Mouse (Mus musculus): ENCODE results near the gene Dnajb12.

Gene Dnajb12

GRCm38 (mm10) chr10:59879255-59880028 lies at the start of gene Dnajb12:
Gene Dnajb12 (plus strand): TSS chr10:59879556.
- peak; percentile 93 for DNase-seq (ENCODE audit: extremely low read depth, low read depth)

DNA sequence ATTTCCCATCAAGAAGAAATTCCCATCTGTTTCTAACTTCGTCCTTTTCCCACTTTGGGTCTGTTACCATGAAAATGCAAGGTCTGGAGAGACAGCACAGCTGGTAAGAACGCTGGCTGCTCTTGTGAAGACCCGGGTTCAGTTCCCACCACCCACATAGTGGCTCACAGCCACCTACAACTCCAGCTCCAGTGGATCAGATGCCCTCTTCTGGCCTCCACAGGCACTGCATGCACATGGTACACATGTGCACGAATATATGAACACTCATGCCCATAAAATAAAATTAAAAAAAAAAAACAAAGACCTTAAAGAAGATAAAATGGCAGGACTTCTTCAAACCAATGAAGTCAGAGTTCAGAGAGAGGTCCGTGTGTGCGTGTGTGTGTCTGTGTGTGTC lies 49.5 kb upstream of the Dnajb12 start:
- DNase-seq (ENCODE audit: extremely low read depth, low read depth), result no peak

GRCm38 (mm10) chr10:59831950-59832349 lies 47.4 kb upstream of the Dnajb12 start:
- DNase-seq (ENCODE audit: extremely low read depth, low read depth), result peak; percentile 19

DNA sequence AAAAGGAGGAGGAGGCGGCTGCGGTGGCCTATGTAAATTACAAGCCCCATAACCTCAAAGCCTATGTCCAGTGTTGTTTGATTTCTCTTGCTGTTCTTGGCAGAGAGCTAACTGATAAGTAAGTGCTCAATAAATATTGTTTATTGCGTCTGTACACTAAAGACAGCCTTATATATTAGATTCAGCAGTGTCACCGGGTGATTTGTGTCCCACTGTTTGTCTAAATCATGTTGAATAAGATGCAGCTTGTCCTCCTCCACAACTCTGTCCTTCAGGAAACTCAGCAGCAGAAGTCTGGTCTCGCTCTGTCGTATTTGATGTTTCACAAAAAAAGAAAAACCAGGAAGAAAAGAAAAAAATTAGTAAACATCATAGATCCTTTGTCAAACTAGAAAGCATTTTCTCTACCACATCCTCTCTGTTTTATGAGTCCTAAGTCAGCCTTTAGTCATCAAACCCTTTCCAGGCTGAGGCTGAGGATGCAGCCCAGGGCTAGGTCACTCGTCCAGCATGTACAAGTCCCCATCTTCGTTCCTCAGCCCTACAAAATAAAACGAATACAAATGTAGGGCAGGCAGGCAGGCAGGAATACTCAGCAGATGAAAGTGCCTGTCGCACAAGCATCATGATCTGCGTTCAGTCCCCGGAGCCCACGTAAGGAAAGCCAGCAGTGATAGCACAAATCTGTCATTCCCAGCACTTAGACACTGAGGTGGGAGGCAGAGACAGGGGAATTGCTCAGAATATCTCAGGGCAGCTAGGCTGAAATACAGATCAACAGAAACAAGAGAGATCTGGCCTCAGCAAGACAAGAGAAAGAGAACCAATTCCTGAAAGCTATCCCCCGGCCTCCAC lies 43.8 kb upstream of the Dnajb12 start:
- DNase-seq (ENCODE audit: extremely low read depth, low read depth), result no peak

- DNase-seq (ENCODE audit: extremely low read depth, low read depth), result no peak
These were observed 41.9 kb upstream of the Dnajb12 start for GRCm38 (mm10) chr10:59837490-59837889.

DNA sequence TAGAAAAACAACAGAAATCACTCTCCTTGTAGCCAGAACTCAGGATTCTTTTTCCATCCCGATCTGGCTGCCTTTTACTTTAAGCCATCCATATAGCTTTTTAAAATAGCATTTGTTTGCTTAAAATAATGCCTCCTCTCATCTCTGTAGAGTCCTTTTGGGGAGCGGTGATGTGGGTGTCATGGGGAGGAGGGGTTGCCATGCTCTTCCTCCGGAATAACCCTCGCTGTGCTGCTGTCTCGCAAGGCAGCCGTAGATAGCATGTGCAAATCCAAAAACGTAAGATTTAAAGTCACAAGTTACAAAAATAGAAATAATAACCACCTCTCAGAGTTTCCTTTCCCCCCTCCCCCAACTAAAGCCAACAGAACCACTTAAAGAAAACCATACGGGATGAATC lies 37.9 kb upstream of the Dnajb12 start:
- no peak for DNase-seq (ENCODE audit: extremely low read depth, low read depth)

GRCm38 (mm10) chr10:59843125-59843524 lies 36.2 kb upstream of the Dnajb12 start:
- DNase-seq (ENCODE audit: extremely low read depth, low read depth), result no peak

GRCm38 (mm10) chr10:59844686-59845085 lies 34.7 kb upstream of the Dnajb12 start:
- no peak for DNase-seq (ENCODE audit: extremely low read depth, low read depth)

DNA sequence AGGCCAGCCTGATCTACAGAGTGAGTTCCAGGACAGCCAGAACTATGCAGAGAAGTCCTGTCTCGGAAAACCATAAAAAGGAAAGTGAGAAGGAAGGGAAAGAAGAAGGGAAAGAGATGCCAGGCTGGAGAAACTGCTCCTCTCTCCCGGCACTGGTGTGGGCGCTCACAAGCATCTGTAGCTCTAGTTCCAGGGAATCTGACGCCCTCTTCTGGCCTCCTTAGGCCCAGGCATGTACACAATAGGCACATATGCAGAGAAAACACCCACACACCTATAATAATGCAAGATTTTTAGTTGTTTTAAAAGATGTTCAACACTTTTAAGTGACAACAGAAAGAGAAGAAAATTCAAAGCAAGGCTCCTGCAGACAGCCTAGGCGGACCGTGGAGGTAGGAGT lies 32.9 kb upstream of the Dnajb12 start:
- no peak for DNase-seq (ENCODE audit: extremely low read depth, low read depth)

DNA sequence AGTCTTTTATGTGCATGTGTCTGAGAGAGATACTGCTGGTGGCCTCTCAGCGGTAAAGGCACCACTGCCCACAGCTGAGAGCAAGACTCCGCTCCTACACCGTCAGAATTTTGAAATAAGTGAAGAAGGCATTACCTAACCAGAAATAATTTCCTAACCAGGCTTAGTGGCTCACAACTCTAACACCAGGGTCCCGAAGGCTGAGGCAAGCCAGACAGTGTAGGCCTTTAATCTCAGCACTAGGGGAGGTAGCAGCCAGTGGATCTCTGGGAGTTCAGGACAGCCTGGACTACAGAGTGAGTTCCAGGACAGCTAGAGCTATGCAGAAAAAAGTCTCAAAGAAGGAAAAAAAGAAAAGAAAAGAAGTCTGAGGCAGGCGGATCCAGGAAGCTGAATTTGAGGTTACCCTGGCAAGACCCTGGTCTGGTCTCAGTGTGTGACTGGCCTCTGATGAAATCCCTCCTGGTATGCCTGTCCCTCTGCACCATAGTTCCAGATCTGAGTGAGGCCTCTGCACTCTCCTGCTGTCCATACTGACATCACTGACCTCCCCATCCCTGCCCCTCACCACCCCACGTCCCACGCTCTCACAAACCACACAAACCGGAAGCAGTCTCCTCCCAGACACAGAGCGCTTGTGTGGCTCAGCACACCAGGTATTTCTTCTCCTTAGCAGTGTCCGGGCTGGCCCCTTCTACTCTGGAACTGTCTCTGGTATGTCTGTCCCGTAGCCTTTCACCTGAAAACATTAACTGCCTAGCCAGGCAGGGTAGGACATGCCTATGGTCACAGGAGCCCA lies 31.1 kb upstream of the Dnajb12 start:
- DNase-seq (ENCODE audit: extremely low read depth, low read depth), result no peak

GRCm38 (mm10) chr10:59848953-59849352 lies 30.4 kb upstream of the Dnajb12 start:
- DNase-seq (ENCODE audit: extremely low read depth, low read depth), result no peak

DNA sequence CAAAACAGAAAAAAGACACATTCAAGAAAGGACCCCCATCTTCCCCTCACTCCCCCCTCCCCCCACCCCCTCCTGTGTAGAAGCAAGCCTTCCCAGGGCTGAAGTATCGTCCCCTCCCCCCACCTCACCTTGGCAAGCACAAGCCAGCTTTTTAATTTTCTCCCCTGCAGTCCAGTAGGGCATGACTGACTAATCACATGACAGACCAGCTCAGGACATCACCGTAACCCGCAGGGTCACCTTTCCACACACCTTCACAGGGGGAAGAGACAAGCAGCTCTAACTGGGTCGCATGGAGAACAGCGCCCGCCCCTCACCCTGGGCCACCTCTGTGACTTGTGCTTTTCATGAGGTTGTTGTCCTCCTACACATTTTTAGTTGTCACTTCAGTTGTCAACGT lies 30.0 kb upstream of the Dnajb12 start:
- DNase-seq (ENCODE audit: extremely low read depth, low read depth), result no peak

- no peak for DNase-seq (ENCODE audit: extremely low read depth, low read depth)
These were observed 22.2 kb upstream of the Dnajb12 start for GRCm38 (mm10) chr10:59857157-59857556.

GRCm38 (mm10) chr10:59860684-59861083 lies 18.7 kb upstream of the Dnajb12 start:
- DNase-seq (ENCODE audit: extremely low read depth, low read depth), result no peak

DNA sequence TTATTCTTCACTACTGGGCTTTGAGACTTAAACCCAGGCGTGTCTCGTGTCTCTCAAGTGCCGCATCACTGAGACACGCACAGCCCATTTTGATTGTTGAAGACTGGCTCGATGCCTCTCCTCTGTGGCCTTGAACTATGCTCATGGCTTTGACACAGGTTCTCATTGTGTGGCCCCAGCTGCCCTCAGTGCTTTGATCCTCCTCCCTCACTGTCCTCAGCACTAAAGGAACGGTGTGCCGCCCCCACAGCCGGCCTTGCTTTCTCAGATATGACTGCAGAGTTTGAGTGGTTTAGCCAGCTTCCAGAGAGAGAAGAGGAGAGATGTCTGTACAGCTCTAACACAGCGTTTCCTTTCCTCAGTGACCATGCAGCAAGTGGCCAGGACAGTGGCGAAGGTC lies 18.2 kb upstream of the Dnajb12 start:
- DNase-seq (ENCODE audit: extremely low read depth, low read depth), result no peak

- DNase-seq (ENCODE audit: extremely low read depth, low read depth), result no peak
These were observed 16.4 kb upstream of the Dnajb12 start for GRCm38 (mm10) chr10:59862816-59863440.

- no peak for DNase-seq (ENCODE audit: extremely low read depth, low read depth)
These were observed 15.7 kb upstream of the Dnajb12 start for GRCm38 (mm10) chr10:59863620-59864019.

GRCm38 (mm10) chr10:59864232-59864875 lies 15.0 kb upstream of the Dnajb12 start:
- DNase-seq (ENCODE audit: extremely low read depth, low read depth), result no peak

GRCm38 (mm10) chr10:59864884-59865726 lies 14.3 kb upstream of the Dnajb12 start:
- DNase-seq (ENCODE audit: extremely low read depth, low read depth), result no peak

- DNase-seq (ENCODE audit: extremely low read depth, low read depth), result no peak
These were observed 11.1 kb upstream of the Dnajb12 start for GRCm38 (mm10) chr10:59868266-59868665.
